Mouse (Mus musculus) megakaryocyte-erythroid progenitor cell, adult 5-6 weeks (primary cell): Measurements from ENCODE around the gene Olfr417. TPM values are rescaled to one million over a fixed set of nuclear protein-coding genes. Genes with fewer than 3 reads are reported as not detected.

Experiments
- ATAC-seq: replicated peaks from 2 replicates; pipeline ENCODE4 v1.8.0; 2016; ENCODE audit warnings: mild to moderate bottlenecking, inconsistent platforms; ENCODE audit not compliant: severe bottlenecking, poor library complexity, low FRiP score, low TSS enrichment
- total RNA-seq, 2 experiments: library from RNA; stranded (forward) in 1 of 2; stranded (reverse) in 1 of 2; fragments of 200-1000, 215-1000 nt in 1 of 2; fragments of >200 nt in 1 of 2; fragmentation: Nextera tagmentation in 1 of 2; gene quantifications; 2 replicates each; pipeline ENCODE4 v1.2.3; 2014 to 2017

Gene Olfr417
- total RNA-seq (2014; fragmentation: Nextera tagmentation) (5.6 and 6.3 TPM in 2 replicates), total RNA-seq (2017) (1.7 and 8.2 TPM in 2 replicates)

DNA sequence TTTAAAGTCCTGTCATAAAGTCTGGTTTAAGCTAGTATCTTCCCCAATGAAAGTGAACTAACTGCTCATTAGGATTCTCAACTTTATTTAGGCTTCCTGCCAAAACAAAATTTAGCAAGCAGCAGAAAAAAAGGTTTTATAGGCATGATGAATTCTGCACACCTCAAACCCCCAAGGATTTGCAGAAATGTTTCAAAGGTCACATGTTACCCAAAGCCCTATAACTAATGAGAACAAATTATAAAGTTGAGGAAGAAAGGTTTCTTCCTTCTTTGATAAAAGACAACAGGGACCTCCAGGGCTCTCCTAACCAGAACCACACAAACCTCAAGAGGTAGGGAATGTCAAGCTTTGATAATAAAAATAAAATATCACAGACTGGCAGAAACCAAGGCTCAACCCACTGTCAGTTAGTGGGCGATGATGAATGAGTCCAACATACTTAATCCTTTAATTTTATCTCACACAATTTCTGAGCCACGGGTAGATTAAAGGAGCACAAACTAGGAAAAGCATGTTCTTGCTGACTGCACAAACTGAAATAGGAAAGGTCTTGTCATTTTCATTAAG, at the start of gene Olfr417:
Olfr417 (plus strand) TSS at position 241 of the 570 bp plus-strand sequence.
- ATAC-seq: peak; percentile 83

DNA sequence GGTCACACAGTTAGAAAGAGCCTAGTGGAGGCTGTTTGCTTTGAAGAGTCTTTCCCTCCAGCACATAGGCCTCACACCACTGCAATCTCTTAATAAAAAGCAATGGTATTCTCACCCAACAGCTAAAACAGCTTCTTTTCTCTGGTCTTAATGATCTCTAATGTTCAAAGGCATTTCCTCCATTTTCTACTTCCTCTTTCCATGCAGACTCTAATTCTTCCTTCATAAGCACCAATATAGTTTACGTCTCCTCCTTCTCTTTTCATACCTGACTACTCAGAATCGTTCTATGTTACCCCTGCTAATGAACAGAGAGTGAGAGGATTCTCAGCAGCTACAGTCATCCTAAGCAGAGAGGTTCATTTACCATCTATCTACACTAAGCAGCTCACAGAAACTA, 47.6 kb upstream of the Olfr417 start:
- no peak for ATAC-seq

DNA sequence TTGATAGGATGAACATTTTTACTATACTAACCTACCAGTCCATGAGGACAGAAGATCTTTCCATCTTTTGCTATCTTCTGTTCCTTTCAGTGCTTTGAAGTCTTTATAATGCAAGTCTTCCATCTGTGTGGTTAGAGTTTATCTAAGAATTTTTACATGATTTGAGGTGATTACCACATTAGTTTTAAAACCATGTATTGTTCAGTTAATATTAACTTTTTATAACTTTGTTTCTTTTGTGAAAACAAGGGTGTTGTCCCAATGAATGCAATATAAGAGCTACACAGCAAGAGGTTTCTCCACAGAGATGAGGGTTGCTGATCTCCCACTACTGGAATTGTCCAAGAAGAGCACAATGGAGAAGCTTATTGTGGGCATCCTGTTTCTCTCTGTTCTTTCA, 34.7 kb upstream of the Olfr417 start, which contains the start of gene Mptx1:
Mptx1 (plus strand) TSS at position 301 of the 400 bp plus-strand sequence.
- no peak for ATAC-seq

DNA sequence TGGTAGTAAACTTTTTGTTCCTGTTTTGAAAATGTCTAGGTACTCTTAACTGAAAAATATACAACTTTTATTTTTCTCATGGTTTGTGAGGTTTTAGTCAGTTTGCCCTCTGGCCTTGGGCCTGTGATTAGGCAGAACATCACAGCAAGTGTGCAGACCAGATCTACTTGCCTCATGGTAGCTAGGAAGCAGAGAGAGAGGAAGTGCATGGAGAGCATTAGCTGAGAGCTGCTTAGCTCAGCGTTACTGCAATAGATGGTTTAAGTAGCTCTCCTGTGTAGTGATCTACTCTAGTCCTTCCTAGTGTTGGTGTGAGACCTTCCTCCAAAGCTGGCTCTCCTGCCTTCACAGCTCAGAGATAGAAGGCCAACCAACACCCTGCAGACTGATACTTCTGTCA, 11.3 kb upstream of the Olfr417 start:
- peak; percentile 38; the same call in 1 of the 2 replicates for ATAC-seq

DNA sequence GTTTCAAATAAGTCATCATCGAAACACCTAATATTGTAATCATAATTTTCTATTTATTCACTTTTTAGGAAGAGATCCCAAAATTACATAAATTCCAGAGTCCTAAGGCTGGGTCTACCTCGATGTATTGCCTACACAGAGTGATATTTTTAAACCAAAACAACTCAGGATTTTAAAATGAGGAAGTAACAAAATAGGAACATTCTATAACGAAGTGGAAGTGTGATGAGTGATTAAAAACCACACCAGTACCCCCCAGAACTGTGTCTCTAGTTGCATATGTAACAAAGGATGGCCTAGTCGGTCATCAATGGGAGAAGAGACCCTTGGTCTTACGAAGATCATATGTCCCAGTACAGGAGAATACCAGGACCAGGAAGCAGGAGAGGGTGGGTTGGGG, 10.3 kb upstream of the Olfr417 start:
- ATAC-seq: no peak

DNA sequence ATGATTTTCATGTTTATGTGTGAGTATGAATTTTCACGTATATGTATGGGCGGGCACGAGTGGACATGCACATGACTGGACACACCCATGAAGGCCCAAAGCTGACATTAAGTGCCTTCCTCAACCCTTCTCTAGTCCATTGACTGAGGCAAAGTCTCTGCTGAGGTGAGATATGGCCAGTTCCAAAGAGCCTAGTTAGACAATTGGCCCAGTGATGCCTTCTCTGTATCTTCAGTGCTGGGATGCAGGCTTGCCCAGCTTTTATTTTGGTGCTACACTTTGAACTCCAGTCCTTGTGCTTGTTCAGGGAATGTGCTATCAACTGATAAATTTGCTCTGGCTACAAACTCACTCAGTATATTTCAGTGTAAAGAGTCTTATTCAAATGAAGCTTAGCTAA, 8.9 kb downstream of the Olfr417 start:
- ATAC-seq: peak; percentile 89

DNA sequence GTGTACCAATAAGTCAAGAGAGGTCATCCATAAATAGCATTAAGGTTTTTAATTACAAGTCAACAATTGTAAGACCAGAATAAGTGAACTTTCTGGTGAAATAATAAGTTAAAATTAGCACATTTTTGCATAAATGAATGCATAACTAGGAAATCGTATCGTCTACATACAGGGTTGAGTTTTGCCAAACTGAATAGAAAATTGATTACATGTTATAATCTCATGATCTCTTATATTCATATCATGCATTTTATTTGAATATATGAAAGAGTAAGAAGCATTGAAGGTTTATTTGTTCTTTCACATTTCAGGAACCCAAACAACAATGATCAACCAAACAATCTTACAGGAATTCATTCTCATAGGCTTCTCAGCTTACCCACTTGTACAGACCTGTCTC, 25.8 kb downstream of the Olfr417 start, which contains the start of gene Olfr248:
Olfr248 (plus strand) TSS at position 301 of the 400 bp plus-strand sequence.
- no peak for ATAC-seq

DNA sequence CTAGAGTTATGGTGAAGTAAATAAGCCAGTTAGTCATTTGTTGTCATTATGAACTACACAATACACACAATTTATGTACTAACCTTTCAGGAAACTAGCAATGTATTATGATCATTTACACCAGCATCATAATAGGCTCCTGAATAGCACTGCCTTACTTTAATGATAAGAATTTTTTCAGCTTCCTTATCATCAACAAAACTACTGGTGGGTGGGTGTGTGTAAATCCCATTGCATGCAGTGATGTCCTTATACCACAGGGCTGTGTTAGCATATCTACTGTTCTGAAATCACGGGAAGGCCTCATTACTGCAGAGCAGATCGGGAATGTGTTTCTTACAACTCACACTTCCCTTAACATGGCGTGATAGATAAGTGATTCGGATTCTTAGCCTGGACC, 58.0 kb downstream of the Olfr417 start:
- ATAC-seq: peak; percentile 75

DNA sequence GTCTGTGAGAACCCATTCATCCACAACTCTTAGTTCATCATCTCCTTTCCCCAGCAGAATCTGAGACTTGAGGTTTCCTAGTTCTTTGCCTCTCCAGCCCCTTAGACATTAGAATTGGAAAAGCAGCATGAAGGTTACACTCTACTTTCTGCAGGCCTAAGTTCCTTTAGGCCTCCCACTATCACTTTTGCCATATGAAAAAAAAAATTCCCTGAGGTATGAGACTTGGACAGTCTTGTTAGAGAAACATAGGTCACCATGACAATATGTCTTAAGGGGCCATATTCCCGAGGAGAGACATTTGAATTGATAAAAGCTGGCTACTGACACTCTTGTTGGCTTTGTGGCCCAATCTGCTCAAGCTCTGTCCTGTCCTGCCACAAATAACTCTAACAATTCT, 58.8 kb downstream of the Olfr417 start, which contains the start of gene Olfr414:
Olfr414 (plus strand) TSS at position 301 of the 400 bp plus-strand sequence.
- ATAC-seq: no peak

Other genes with a start within 250 kb of the Olfr417 start
- not detected in 2 replicates for gene Olfr231, start 244.0 kb upstream of the Olfr417 start, total RNA-seq (2014; fragmentation: Nextera tagmentation)
- not detected in 2 replicates for gene Olfr231, start 244.0 kb upstream of the Olfr417 start, total RNA-seq (2017)
- not detected in 2 replicates for gene Olfr424, start 233.6 kb upstream of the Olfr417 start, total RNA-seq (2014; fragmentation: Nextera tagmentation)
- gene Olfr424, start 233.6 kb upstream of the Olfr417 start, total RNA-seq (2017): not detected in 2 replicates
- gene Olfr420, start 209.5 kb upstream of the Olfr417 start, total RNA-seq (2014; fragmentation: Nextera tagmentation): not detected in 2 replicates
- not detected in 2 replicates for gene Olfr420, start 209.5 kb upstream of the Olfr417 start, total RNA-seq (2017)
- 39.3 and 44.3 TPM in 2 replicates for gene Spta1, start 192.3 kb upstream of the Olfr417 start, total RNA-seq (2014; fragmentation: Nextera tagmentation)
- gene Spta1, start 192.3 kb upstream of the Olfr417 start, total RNA-seq (2017): 50.4 and 72.5 TPM in 2 replicates
- not detected in 2 replicates for gene Olfr419, start 113.1 kb upstream of the Olfr417 start, total RNA-seq (2014; fragmentation: Nextera tagmentation)
- gene Olfr419, start 113.1 kb upstream of the Olfr417 start, total RNA-seq (2017): not detected in 2 replicates
- not detected in 2 replicates for gene Mptx1, start 34.6 kb upstream of the Olfr417 start, total RNA-seq (2014; fragmentation: Nextera tagmentation)
- gene Mptx1, start 34.6 kb upstream of the Olfr417 start, total RNA-seq (2017): not detected in 2 replicates
- 10.0 and 11.7 TPM in 2 replicates for gene Olfr248, start 25.9 kb downstream of the Olfr417 start, total RNA-seq (2014; fragmentation: Nextera tagmentation)
- 2.4 and 4.5 TPM in 2 replicates for gene Olfr248, start 25.9 kb downstream of the Olfr417 start, total RNA-seq (2017)
- gene Olfr414, start 58.9 kb downstream of the Olfr417 start, total RNA-seq (2014; fragmentation: Nextera tagmentation): 2.2 and 4.4 TPM in 2 replicates
- 3.1 and 5.1 TPM in 2 replicates for gene Olfr414, start 58.9 kb downstream of the Olfr417 start, total RNA-seq (2017)
- gene Olfr220, start 77.0 kb downstream of the Olfr417 start, total RNA-seq (2014; fragmentation: Nextera tagmentation): 0.87 TPM in 1 of 2 replicates, not detected in the other
- gene Olfr220, start 77.0 kb downstream of the Olfr417 start, total RNA-seq (2017): not detected in 2 replicates
- gene Fmn2, start 136.7 kb downstream of the Olfr417 start, total RNA-seq (2014; fragmentation: Nextera tagmentation): 0.68 TPM in 1 of 2 replicates, not detected in the other
- gene Fmn2, start 136.7 kb downstream of the Olfr417 start, total RNA-seq (2017): not detected in 2 replicates